Mouse (Mus musculus) erythroblast, adult 5-6 weeks (primary cell): ENCODE results near the gene Ubxn11. TPM values are rescaled to one million over a fixed set of nuclear protein-coding genes. Genes with fewer than 3 reads are reported as not detected.

Source experiments
- ATAC-seq: replicated peaks from 2 replicates; pipeline ENCODE4 v1.8.0; 2016; ENCODE audit warnings: moderate number of reproducible peaks, mild to moderate bottlenecking, moderate TSS enrichment, inconsistent platforms; ENCODE audit not compliant: poor library complexity, low FRiP score, severe bottlenecking
- total RNA-seq, 2 experiments: library from RNA; stranded (forward) in 1 of 2; stranded (reverse) in 1 of 2; fragments of 150-400 nt in 1 of 2; fragments of 200-764, 138-1000 nt in 1 of 2; gene quantifications; 2 replicates each; pipeline versions ENCODE4 v1.2.3 to v1.2.4; 2015 to 2017; ENCODE audit warnings: low replicate concordance in 2 of 2

Ubxn11 gene
- total RNA-seq, 2 experiments from 2014 or later = not detected

DNA sequence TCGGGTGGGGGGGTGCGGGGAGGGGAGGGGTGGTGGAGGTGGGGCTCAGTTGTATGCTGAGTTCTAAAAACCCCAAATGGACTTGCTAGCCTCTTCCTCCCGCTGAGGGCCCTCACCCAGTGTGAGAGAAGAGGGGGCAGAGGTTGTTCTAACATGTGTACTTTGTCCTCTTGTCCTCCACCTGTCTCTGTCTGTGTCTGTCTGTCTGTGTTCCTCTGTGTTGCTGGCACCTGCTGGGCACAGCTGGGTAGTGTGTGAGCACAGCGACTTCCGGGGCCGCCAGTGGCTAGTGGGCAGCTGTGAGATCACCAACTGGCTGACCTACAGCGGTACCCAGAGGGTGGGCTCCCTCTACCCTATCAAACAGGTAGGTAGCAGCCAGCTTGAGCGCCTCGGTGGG is 13.3 kb upstream of the Ubxn11 start:
- no peak for ATAC-seq

DNA sequence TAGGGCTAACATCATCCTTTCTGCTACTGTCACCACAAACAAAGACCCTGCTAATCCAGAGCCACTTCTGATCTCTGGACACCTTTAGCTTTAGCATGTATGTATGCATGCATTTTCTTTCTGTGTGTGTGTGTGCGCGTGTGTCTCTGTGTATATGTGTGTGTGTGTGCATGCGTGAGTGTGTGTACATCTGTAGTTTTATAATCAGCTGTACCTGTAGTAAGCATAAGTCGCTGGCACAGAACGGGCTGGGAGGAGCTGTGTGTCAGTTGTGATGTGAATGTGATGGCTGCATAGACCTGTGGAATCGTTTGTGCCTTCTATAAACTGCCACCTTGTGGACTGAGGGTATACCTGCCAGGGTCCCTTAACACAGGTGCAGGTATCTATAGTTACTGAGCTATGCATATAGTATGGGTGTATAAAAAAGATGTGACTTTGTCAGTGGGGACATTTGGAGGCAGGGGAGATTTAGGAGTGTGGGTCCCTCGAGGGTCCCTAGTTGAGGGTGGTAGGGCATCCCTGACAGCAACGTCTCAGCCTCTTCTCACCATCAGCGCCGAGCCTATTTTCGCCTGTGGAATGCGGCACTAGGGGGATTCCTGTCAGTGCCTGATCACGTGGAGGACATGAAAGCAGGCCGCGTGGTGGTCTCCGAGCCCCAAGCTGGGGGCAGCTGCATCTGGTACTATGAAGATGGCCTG is 11.7 kb upstream of the Ubxn11 start:
- no peak for ATAC-seq

DNA sequence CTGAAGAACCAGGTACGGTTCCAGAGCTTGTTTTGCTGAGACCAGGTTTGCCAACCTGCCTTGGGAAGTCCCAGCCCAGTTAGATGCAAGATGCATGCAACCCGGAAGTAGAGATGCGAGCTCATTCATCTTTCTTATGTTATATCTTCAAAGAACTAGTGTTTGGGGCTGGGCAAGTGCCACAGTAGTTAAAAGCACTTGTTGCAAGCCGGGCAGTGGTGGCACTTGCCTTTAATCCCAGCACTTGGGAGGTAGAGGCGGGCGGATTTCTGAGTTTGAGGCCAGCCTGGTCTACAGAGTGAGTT is 11.2 kb upstream of the Ubxn11 start:
- no peak for ATAC-seq

DNA sequence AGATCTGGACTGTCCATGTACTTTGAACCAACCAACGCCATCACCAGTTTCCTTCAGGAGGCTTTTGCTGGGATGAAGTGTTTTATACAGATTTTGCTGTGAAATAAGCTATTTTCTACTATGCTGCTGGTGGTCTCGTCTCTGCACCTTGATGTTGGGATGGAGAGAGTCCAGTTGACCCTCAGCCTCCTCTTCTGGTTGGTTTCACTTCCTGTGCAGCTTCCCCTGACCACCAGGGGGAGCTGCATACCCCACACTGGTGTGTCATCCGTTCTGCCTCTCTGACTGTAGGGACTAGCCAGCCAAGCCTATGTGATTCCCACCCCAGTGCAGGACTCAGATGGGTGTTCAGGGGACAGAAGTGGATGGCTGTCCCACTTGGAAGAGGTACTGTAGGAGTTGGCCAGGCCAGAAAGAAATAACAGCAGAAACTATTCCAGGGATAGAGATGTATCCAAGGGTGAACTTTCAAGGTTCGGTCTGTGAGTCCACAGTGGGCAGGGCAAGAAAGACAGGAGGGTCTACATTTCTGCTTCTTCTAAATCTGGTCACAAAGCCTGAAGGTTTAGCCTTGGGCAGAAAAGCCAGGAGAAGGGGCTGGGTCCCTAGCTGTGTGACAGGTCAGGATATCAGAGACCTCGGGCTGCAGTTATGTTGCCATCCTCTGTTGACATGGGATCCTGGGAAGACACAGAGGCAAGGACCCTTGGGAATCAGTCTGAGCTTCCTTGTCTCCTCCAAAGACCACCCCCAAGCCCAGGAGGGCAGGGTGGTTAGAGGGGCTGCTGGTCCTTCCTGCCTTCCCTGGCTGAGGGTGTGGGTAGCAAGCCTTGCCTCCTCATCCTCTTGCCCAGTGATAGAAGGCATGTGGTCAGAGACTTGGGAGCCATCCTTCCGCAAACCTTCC is 9.7 kb upstream of the Ubxn11 start:
- peak; percentile 70 for ATAC-seq

DNA sequence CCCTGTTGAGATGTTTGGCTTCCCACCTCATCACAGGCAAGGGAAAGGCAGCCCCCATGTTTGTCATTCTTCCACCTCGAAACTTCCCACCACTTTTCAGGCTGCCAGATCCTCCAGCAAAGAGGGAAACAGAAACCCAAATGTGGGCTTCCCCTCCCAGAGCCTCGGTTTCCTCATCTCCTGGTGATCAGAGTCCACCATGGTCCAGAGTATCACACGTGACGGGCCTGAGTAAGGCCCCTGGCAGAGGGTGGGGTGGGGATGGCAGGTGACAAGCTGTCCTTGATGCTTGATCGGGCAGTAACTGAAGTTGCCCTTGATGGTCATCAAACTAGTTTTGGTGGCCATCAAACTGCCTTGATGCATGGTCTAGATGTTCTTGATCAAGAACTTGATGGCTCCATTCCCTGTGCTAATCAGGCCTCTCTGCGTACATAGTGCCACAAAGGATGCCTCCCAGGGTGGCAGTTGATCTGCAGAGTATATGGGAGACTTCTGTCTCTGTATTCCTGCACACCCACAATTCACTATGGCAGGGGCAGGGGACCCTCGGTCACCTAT is 8.3 kb upstream of the Ubxn11 start:
- ATAC-seq = no peak

DNA sequence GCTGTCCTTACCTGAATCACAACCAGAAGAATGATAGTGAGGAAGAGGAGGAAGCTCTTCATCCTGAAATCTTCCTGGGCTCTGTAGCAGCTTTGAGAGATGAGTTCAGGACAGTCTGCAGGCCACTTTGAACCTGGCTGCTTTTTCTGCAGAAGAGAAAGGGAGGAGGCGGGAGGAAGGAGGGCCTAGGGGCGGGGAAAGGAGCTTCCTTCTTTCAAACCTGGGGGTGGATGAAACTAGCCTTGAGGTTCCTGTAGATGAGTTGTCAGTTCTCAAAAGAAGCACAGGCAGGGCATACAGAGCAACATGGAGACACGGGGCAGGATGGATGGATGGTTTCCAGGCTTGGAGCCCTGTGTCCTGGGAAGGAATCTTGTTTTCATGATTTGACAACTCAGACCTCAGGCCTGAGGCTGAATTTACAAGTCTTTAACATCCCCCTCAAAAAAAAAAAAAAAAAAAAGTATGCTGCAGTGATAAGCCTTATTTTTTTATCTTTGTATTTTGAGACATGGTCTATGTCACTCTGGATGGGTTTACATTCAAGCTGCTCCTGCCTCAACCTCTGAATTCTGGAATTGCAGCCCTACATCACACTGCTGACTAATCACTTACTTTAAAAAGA is 7.3 kb upstream of the Ubxn11 start, which contains the start of gene Cd52:
Cd52 (minus strand) TSS at position 160 of the 625 bp plus-strand sequence.
- ATAC-seq = no peak

DNA sequence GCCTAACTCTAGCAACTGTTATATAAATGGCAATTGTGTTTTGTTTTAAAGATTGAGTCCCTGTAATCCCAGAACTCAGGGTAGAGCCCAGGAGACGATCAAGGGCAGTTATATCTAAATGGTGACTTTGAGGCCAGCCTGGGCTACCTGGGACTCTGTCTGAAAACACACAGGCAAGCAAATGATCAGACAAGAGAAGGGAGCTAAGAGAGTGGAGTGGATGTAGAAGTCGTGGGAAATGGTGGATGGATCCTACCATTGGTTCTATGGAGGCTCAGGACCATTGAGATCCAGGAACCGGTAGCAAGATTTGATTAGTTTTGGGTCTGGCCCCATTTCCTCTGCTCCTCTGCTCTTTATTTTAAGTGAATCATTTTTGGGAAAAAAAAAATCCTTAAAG is 6.2 kb upstream of the Ubxn11 start:
- no peak for ATAC-seq

DNA sequence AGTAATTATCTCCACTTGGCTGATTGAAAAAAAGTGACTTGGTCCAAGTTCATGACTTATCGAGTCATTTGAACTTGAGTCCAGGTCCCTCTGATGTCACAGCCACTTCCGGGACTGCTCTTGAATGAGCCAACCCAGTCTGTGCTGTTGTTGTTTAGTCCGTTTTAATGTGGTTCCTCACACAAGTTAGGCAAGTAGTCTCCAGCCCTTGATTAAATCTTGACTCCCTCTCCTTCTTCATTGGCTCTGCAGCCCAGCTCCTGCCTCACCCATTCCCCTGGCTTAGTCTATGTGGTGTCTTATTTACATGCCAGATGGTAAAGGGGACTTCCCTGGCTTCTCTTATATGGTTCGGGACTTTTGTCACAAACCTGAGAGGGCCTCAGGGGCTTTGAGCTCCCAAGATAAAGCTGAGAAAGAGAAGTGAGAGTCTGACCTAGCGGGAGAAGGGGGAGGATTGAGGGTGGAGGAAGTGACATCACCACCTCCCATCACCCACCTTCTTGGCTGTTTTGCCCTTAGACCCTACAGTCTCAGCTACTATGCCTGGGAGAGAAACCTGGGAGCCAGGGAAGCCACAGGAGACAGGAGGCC is 5.3 kb upstream of the Ubxn11 start:
- no peak for ATAC-seq

DNA sequence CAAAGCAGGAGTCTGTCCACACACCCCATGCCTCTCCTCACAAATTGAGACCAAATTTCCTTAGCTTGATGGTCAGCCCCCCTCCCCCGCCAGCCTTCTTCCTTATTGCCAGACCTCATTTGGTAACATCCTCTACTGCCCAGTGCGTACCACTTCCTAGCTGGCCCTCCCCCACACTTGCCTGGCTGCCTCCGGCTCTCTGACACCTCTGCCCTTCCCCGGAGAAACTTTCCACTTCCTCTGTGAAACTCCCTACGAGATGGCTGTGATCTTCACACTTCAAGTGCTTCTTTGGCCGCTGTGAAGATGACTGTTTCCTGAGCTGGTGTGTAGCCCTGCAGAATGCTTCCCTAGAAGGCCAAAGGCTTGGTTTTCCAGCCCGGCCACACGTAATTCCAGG is 3.7 kb upstream of the Ubxn11 start:
- ATAC-seq = no peak

DNA sequence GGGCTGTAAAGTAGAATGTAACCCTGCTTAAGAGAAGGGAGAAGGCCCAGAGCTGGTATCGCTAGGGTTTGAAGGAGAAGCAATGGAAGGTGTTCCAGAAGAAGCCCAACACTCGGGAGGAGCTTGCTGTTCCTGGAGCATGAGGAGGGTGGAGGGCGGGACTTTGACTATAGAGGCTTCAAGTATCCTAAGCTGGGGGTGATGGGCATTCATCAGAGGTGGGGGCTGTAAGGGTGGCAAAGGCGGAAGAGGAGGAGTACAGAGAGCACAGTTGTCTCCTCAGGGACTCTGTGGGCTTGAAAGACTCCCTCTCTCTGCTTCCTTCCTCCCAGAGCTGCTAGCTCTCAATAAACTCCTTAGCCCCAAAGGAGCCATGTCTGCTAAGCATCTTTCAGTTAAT is 2.1 kb upstream of the Ubxn11 start:
- ATAC-seq = no peak

DNA sequence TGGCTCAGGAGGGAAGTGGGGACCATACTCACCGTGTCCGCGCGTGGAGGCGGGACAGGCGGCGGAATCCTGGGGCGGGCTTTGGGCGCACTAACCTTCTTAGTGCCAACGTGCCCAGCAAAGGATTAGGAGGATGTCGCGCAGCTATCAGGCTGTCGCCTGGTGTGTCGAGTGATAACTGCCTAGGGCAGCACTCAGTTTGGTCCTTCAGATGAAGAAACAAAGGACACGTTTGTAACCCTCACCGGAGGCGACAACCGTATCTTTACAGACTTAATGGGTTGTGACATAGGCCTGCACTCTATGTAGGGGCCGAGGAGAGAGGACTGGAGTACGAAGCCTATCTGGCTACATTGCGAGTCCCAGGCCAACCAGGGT is 361 bp downstream of the Ubxn11 start:
- no peak for ATAC-seq

DNA sequence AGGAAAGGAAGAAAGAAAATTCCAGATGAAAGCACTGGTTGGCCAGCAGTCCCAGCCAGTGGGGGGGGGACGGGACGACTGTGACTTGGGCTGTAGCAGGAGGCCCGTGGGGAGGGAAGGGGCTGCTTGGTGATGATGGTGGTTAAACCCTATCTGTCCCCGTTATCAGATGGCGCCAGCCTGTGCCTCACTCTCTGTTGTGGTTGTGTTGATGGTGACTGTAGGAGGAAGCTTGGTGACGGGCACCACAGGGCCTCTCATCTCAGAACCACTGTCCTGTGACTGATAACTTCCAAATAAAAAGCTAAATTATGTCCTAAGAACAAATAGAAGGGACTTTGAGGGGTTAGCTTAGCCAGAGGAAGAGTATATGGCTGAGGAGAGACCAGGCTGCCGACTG is 3.7 kb downstream of the Ubxn11 start:
- ATAC-seq = no peak

DNA sequence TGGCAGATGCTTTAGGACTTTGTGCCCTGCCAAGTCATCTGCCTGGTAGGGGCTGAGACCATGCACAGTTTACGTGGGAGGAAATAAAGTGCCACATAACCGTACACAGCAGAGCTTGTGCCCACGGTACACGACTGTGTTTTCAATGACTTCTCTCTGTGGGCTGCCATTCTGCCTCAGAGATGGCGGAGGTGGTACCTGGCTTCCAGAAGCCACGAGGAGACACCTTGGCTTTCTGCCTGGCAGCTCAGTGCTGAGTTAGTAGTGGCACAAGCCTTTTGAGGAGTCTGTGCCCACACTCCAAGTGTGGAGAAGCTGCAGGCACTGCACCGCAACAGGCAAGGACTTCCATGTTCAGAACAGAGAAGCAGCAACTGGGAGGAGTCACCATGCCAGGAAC is 5.4 kb downstream of the Ubxn11 start:
- ATAC-seq = no peak

DNA sequence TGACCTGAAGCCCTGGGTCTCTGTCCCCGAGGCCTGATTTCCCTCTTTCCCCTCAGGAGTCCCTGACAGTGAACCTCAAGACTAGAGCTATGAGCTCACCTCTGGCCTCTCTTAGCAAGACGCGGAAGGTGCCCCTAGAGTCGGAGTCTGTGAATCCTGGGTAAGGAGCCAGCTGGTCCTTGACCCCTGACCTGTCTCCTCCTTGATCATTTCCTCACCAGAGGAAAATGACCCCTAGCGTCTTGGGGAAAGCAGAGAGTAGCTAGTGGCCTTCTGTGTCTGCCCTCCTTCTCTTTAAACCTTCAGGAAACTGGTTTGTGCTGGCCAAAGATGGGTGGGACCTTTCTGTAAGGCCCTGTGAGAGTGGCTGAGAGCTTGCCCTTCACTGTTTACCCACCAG is 5.8 kb downstream of the Ubxn11 start:
- no peak for ATAC-seq

DNA sequence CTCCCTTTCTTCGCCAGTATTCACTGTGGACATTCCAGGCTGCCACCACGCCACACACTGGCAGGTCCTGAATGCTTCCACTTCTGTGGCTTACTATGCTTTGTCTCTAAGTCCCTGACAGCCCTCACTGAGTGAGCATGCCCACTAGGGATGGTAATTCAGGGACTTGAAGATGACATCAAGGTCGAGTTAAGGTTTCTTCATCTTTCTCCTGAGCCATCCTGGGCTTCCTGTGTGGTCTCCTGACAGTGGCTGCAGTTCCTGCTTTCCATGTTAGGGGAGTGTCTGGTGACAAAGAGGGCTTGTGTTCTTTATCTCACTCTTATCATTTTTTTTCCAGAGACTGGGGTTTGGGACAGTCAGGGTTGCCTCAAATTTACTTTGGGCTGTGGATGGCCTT is 8.3 kb downstream of the Ubxn11 start:
- no peak for ATAC-seq

DNA sequence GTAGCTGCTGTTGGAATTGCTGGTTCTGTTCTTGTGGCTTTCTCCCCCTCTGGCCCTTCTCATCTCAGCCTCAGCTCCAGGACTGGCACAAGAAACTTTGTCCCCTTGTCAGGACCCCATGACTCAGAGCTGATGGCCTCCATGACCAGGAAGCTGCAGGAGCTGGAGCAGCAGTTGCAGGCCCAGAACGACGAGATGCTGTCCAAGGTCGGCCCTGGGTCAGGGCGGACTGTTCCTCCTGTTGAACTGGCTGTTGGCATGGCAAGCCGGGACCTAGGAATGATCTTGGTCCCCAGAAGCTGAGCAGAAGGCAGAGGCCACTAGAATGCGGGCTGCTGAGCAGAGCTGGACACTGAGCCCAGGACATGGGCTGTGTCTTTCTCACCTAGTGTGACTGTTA is 10.0 kb downstream of the Ubxn11 start:
- ATAC-seq = no peak

DNA sequence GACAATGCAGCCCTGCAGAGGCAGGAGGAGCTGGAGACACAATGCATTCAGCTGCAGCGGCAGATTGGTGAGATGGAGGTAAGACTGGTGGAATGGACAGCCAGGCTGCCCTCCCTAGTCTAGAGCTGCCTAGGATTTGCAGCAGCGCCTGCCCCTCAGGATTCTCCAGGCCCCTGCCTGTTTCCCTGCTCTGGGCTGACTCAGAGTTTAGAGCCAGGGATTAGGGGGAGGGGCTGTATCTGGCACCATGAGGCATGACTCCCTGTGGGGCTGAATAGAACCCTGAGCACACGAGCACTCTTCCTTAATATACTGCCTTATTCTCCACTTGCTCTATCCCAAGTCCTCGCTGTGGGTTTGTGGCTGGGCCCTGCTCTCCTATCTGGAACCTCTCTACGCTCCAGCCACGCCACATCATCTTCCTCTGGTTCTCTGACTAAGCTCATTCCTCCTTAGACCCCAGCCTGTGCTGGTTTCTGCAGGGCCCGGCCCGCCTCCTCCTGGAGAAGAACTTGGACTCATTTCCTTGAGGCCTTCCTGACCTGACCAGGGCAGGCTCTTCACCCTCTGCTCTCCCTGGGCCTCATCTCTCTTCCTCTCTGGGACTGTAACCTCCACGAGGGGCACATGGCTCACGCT is 11.1 kb downstream of the Ubxn11 start:
- ATAC-seq = no peak

DNA sequence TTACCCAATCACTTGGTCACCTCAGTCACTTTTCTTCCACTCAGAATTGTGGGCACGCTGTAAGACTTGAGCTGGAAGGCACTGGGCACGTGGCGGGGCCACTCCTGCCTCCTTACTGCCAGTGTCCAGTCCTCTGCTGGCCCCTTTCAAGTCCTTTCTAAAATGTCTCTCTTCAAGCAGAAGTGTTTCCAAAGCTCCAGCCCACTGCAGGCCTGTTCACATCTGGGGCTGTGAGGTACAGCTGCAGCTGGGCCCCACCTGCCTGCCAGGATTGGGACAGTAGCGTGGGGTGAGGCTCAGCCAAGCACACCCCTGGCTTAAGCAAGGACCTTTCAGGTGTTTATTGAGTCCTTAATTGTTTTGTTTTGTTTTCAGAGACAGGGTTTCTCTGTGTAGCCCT is 11.7 kb downstream of the Ubxn11 start:
- ATAC-seq = no peak

DNA sequence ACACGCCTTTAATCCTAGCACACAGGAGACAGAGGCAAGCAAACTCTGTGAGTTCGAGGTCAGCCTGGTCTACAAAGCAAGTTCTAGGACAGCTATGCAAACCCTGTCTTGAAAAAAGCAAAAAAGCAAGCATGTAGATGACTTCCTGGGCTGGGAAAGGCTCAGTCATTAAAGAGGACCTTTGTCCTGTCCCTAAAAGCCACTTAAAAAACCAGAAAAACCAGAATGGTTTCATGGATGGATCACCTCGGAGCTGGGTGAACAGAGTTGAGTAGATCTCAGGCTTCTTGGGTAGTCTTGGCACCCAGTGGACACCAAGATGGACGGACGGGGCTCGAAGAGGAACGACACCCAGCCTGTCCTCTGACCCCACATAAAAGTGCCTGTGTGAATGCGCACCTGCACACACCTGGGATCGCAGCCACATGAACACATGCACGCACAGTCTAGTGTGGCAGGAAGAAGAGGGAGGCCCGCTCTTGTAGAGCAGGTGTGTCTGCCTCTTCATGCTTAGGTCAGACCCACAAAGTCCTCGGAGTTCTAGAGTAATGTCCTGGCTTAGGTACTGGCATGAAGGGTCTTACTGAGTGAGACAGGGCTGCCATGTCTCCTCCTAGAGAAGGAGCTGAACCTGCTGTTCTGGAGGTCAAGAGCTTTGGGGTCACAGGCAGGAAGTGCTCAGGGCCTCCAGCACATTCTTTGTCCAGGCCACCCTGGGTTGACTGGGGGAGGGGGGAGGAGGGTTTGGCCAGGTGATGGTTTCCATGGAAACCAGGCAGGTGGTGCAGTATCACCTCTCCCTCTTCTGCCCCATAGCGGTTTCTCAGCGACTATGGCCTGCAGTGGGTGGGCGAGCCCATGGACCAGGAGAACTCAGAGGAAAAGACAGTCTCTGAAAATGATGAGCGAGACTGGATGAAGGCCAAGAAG is 13.1 kb downstream of the Ubxn11 start:
- ATAC-seq = no peak
